Mouse (Mus musculus) MEL (cell line): Measurements from ENCODE around the gene Cd300ld5. TPM values are rescaled to one million over a fixed set of nuclear protein-coding genes. Genes with fewer than 3 reads are reported as not detected.
"Not testable (repeated sequence)": the region's sequence is repeated elsewhere in the genome, so short reads cannot be mapped to it uniquely, and the experiment has no call there.

Experiments
- DNase-seq: peaks from one replicate; pipeline ENCODE4 v3.0.0; 2011; ENCODE audit warnings: low read depth, low spot score
- H3K27ac ChIP-seq: 2 replicates; pipeline ENCODE4 v1.5.1; 2012; ENCODE audit warnings: low read depth, mild to moderate bottlenecking, control low read depth, low read length, moderate library complexity; ENCODE audit not compliant: control insufficient read depth
- H3K27me3 ChIP-seq, 2 experiments: fragments of 150-350 bp in 1 of 2; sonication (generic) in 1 of 2; 2 replicates each; pipeline ENCODE4 v1.6.1; 2012; ENCODE audit warnings: low read length in 2 of 2, mild to moderate bottlenecking in 2 of 2, improper control_type of control experiment in 1 of 2, moderate library complexity in 1 of 2; ENCODE audit not compliant: insufficient read depth in 2 of 2, control insufficient read depth in 1 of 2
- H3K36me3 ChIP-seq, 2 experiments: 2 replicates each; pipeline ENCODE4 v1.6.1; 2012 to 2014; ENCODE audit warnings: low read length in 2 of 2, improper control_type of control experiment in 1 of 2, inconsistent platforms in 1 of 2, mild to moderate bottlenecking in 1 of 2; ENCODE audit not compliant: insufficient read depth in 2 of 2, control insufficient read depth in 1 of 2
- H3K4me1 ChIP-seq, 2 experiments: fragments of 150-350 bp in 1 of 2; sonication (generic) in 1 of 2; 2 replicates each; pipeline ENCODE4 v1.6.1; 2012; ENCODE audit warnings: low read length in 2 of 2, improper control_type of control experiment in 1 of 2, mild to moderate bottlenecking in 1 of 2; ENCODE audit not compliant: insufficient read depth in 2 of 2, control insufficient read depth in 1 of 2
- H3K4me3 ChIP-seq, 2 experiments: fragments of 150-350 bp in 1 of 2; sonication (generic) in 1 of 2; 2 replicates each; pipeline ENCODE4 v1.5.1; 2012; ENCODE audit warnings: low read depth in 2 of 2, low read length in 2 of 2, mild to moderate bottlenecking in 2 of 2, moderate library complexity in 2 of 2, control low read depth in 1 of 2, improper control_type of control experiment in 1 of 2; ENCODE audit not compliant: control insufficient read depth in 1 of 2, insufficient read depth in 1 of 2
- H3K79me2 ChIP-seq: 2 replicates; pipeline ENCODE4 v1.6.1; 2012; ENCODE audit warnings: mild to moderate bottlenecking, low read length, moderate library complexity; ENCODE audit not compliant: control insufficient read depth, poor library complexity, insufficient read depth
- H3K9ac ChIP-seq: 2 replicates; pipeline ENCODE4 v1.6.1; 2012; ENCODE audit warnings: low read depth, mild to moderate bottlenecking, control low read depth, low read length, moderate library complexity; ENCODE audit not compliant: control insufficient read depth, poor library complexity, severe bottlenecking
- H3K9me3 ChIP-seq: fragments of 150-350 bp; sonication (generic); replicated peaks from 2 replicates; pipeline ENCODE4 v1.6.1; 2012; ENCODE audit warnings: mild to moderate bottlenecking, low read length, improper control_type of control experiment, moderate library complexity; ENCODE audit not compliant: insufficient read depth
- BHLHE40 ChIP-seq: IDR thresholded peaks from 2 replicates; pipeline ENCODE4 v1.6.1; 2012; ENCODE audit warnings: low read depth, mild to moderate bottlenecking, inconsistent platforms, low read length, improper control_type of control experiment, borderline replicate concordance
- CHD1 ChIP-seq: IDR thresholded peaks from 2 replicates; pipeline ENCODE4 v1.6.1; 2012; ENCODE audit warnings: low read depth, mild to moderate bottlenecking, inconsistent platforms, low read length, improper control_type of control experiment
- CTCF ChIP-seq, 3 experiments: IDR thresholded peaks in 2 of 3; conservative IDR thresholded peaks in 1 of 3; 2 replicates each; pipeline ENCODE4 v1.5.1; 2011 to 2012; ENCODE audit warnings: low read length in 3 of 3, low read depth in 2 of 3, mild to moderate bottlenecking in 2 of 3, improper control_type of control experiment in 1 of 3, inconsistent platforms in 1 of 3, mixed read lengths in 1 of 3, moderate library complexity in 1 of 3; ENCODE audit not compliant: control insufficient read depth in 1 of 3, insufficient read depth in 1 of 3, poor library complexity in 1 of 3, severe bottlenecking in 1 of 3
- ELF1 ChIP-seq: IDR thresholded peaks from 2 replicates; pipeline ENCODE4 v1.6.1; 2014; ENCODE audit warnings: low read depth, mild to moderate bottlenecking, inconsistent platforms, low read length, improper control_type of control experiment, moderate library complexity
- GABPA ChIP-seq: IDR thresholded peaks from 2 replicates; pipeline ENCODE4 v1.6.1; 2012; ENCODE audit warnings: low read depth, mild to moderate bottlenecking, inconsistent platforms, low read length, improper control_type of control experiment, moderate library complexity
- MAX ChIP-seq: IDR thresholded peaks from 2 replicates; pipeline ENCODE4 v1.6.1; 2011; ENCODE audit warnings: low read length, improper control_type of control experiment
- MAZ ChIP-seq: IDR thresholded peaks from 2 replicates; pipeline ENCODE4 v1.6.1; 2012; ENCODE audit warnings: low read depth, mild to moderate bottlenecking, inconsistent platforms, low read length, improper control_type of control experiment
- MEF2A ChIP-seq: IDR thresholded peaks from 2 replicates; pipeline ENCODE4 v1.6.1; 2014; ENCODE audit warnings: low read depth, mild to moderate bottlenecking, inconsistent platforms, low read length, improper control_type of control experiment; ENCODE audit not compliant: poor library complexity, insufficient replicate concordance, severe bottlenecking; ENCODE audit errors: extremely low read depth
- MXI1 ChIP-seq: IDR thresholded peaks from 2 replicates; pipeline ENCODE4 v1.6.1; 2011; ENCODE audit warnings: mild to moderate bottlenecking, low read depth, low read length, improper control_type of control experiment
- NRF1 ChIP-seq: IDR thresholded peaks from 2 replicates; pipeline ENCODE4 v1.6.1; 2014; ENCODE audit warnings: low read depth, mild to moderate bottlenecking, inconsistent platforms, low read length, improper control_type of control experiment, moderate library complexity; ENCODE audit not compliant: poor library complexity, insufficient read depth, severe bottlenecking
- SMC3 ChIP-seq: IDR thresholded peaks from 2 replicates; pipeline ENCODE4 v1.6.1; 2011; ENCODE audit warnings: low read depth, low read length, improper control_type of control experiment
- TAL1 ChIP-seq: IDR thresholded peaks from 2 replicates; pipeline ENCODE4 v1.6.1; 2012; ENCODE audit warnings: mild to moderate bottlenecking, inconsistent platforms, low read length, moderate library complexity, mixed read lengths
- TCF12 ChIP-seq: IDR thresholded peaks from 2 replicates; pipeline ENCODE4 v1.6.1; 2014; ENCODE audit warnings: low read depth, mild to moderate bottlenecking, inconsistent platforms, low read length, improper control_type of control experiment, moderate library complexity
- USF2 ChIP-seq, 2 experiments: IDR thresholded peaks; 2 replicates each; pipeline ENCODE4 v1.6.1; 2011 to 2012; ENCODE audit warnings: improper control_type of control experiment in 2 of 2, low read length in 2 of 2, borderline replicate concordance in 1 of 2, inconsistent platforms in 1 of 2, low read depth in 1 of 2, mild to moderate bottlenecking in 1 of 2; ENCODE audit not compliant: insufficient read depth in 1 of 2
- ZKSCAN1 ChIP-seq: IDR thresholded peaks from 2 replicates; pipeline ENCODE4 v1.6.1; 2012; ENCODE audit warnings: low read depth, mild to moderate bottlenecking, inconsistent platforms, low read length, improper control_type of control experiment, moderate library complexity
- ZMIZ1 ChIP-seq: IDR thresholded peaks from 2 replicates; pipeline ENCODE4 v1.6.1; 2012; ENCODE audit warnings: low read depth, mild to moderate bottlenecking, inconsistent platforms, low read length, improper control_type of control experiment, moderate library complexity
- polyA plus RNA-seq, 2 experiments: library from polyadenylated mRNA; stranded (reverse) in 1 of 2; unstranded in 1 of 2; fragments of >175 nt in 1 of 2; fragments of >200 nt in 1 of 2; gene quantifications; 2 replicates each; pipeline versions ENCODE4 v1.2.1 to v1.2.4; 2012; ENCODE audit warnings: low replicate concordance in 2 of 2, low read depth in 1 of 2; ENCODE audit not compliant: insufficient read length in 2 of 2, insufficient read depth in 1 of 2, missing spikeins in 1 of 2
- total RNA-seq: library from RNA; depleted of rRNA; stranded (reverse); fragments of 300-350 nt; gene quantifications from 2 replicates; pipeline ENCODE4 v1.2.3, GENCODE M21; 2012

The Cd300ld5 gene
- total and polyA plus RNA-seq, 3 experiments: not detected

GRCm38 (mm10) chr11:115048259-115048658 is 10.7 kb upstream of the Cd300ld5 start, which contains the start of gene Cd300ld3:
Gene Cd300ld3 (minus strand): TSS chr11:115048409.
- no peaks in the 10 kb centered on the region for H3K36me3 ChIP-seq
- no peak for TF ChIP-seq TCF12
- no peaks in the 10 kb centered on the region for H3K79me2 ChIP-seq
- no peak within 1 kb of the TSS for H3K27ac ChIP-seq
- no peak within 1 kb of the TSS for H3K9ac ChIP-seq
- H3K4me3 ChIP-seq: no peak within 1 kb of the TSS
- no peaks in the 10 kb centered on the region for H3K27me3 ChIP-seq
- no peaks in the 10 kb centered on the region for H3K4me1 ChIP-seq
- DNase-seq: no peak
- H3K9me3 ChIP-seq: no peaks in the 10 kb centered on the region

- H3K27ac ChIP-seq, DNase-seq, H3K79me2 ChIP-seq, H3K4me1 ChIP-seq, H3K9ac ChIP-seq, H3K36me3 ChIP-seq, H3K9me3 ChIP-seq, H3K4me3 ChIP-seq, H3K27me3 ChIP-seq: not testable (repeated sequence)
These were observed 10.7 kb downstream of the Cd300ld5 start, which contains the start of gene Cd300ld4 for GRCm38 (mm10) chr11:115026912-115027311. Gene Cd300ld4 (minus strand): TSS chr11:115027012.

- H3K4me1 ChIP-seq, DNase-seq: not testable (repeated sequence)
These were observed 21.5 kb downstream of the Cd300ld5 start, which contains the start of gene Cd300ld2 for GRCm38 (mm10) chr11:115016093-115016492. Gene Cd300ld2 (minus strand): TSS chr11:115016193.

GRCm38 (mm10) chr11:115004070-115004469 is 33.5 kb downstream of the Cd300ld5 start:
- no peaks in the 10 kb centered on the region for H3K79me2 ChIP-seq
- H3K4me1 ChIP-seq: no peaks in the 10 kb centered on the region
- no peak overlapping the region for H3K27ac ChIP-seq
- peak; percentile 12 for DNase-seq
- H3K36me3 ChIP-seq: no peaks in the 10 kb centered on the region
- H3K27me3 ChIP-seq: no peaks in the 10 kb centered on the region
- no peak overlapping the region for H3K4me3 ChIP-seq
- H3K9ac ChIP-seq: no peak overlapping the region
- no peaks in the 10 kb centered on the region for H3K9me3 ChIP-seq
- TF ChIP-seq SMC3 (no peak), ELF1 (no peak), MAZ (no peak), ZKSCAN1 (no peak), BHLHE40 (no peak), CHD1 (no peak), NRF1 (no peak), ZMIZ1 (no peak), MXI1 (no peak), TAL1 (no peak), CTCF (IDR thresholded peaks at IDR 0.05 in 2 of 3, conservative IDR thresholded peaks at IDR 0.05 in 1 of 3; ENCODE audit: control insufficient read depth in 1 of 3, insufficient read depth in 1 of 3, low read depth in 2 of 3, low read length in 3 of 3, poor library complexity in 1 of 3, severe bottlenecking in 1 of 3) (no peak), MEF2A (no peak), USF2 (IDR thresholded peaks at IDR 0.05; ENCODE audit: borderline replicate concordance in 1 of 2, insufficient read depth in 1 of 2, low read depth in 1 of 2, low read length in 2 of 2) (no peak), MAX (no peak), GABPA (no peak)

More at GRCm38 (mm10) chr11:115016093-115016492, 21.5 kb downstream of the Cd300ld5 start, which contains the start of gene Cd300ld2:
- H3K4me3 ChIP-seq, H3K36me3 ChIP-seq, H3K79me2 ChIP-seq, H3K9ac ChIP-seq, H3K9me3 ChIP-seq, H3K27ac ChIP-seq, H3K27me3 ChIP-seq: not testable (repeated sequence)
